Mouse (Mus musculus): ENCODE measurements around the gene Ick. TPM values are rescaled to one million over a fixed set of nuclear protein-coding genes. Genes with fewer than 3 reads are reported as not detected.

Gene Ick
- polyA plus RNA-seq, 1 experiment: 55.6 TPM

- no peak for TF ChIP-seq POLR2A (IDR thresholded peaks at IDR 0.05; ENCODE audit: borderline replicate concordance, extremely low read depth, insufficient read depth, insufficient read length, poor library complexity, severe bottlenecking)
- no peak for TF ChIP-seq CTCF (IDR thresholded peaks at IDR 0.05; ENCODE audit: borderline replicate concordance, extremely low read depth, insufficient read depth, insufficient read length)
- DNase-seq (ENCODE audit: low read depth): no peak
These were observed 3.5 kb upstream of the Ick start for GRCm38 (mm10) chr9:78105501-78105932.

DNA sequence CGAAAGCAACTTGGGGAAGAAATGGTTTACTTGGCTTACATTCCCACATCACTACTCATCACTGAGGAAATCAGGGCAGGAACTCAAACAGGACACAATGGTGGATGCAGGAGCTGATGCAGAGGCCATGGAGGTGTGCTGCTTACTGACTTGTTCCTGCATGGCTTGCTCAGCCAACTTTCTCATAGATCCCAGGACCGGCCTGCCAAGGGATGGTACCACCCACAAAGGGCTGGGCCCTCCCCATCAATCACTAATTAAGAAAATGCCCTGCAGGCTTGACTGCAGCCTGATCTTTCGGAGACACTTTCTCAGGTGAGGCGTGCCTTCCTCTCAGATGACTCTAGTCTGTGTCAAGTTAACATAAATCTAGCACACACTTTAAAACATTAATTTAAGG, 2.2 kb upstream of the Ick start:
- TF ChIP-seq CTCF (IDR thresholded peaks at IDR 0.05; ENCODE audit: borderline replicate concordance, extremely low read depth, insufficient read depth, insufficient read length) (no peak), POLR2A (IDR thresholded peaks at IDR 0.05; ENCODE audit: borderline replicate concordance, extremely low read depth, insufficient read depth, insufficient read length, poor library complexity, severe bottlenecking) (no peak)
- no peak for DNase-seq (ENCODE audit: low read depth)

- TF ChIP-seq POLR2A (IDR thresholded peaks at IDR 0.05; ENCODE audit: borderline replicate concordance, extremely low read depth, insufficient read depth, insufficient read length, poor library complexity, severe bottlenecking) (no peak), CTCF (IDR thresholded peaks at IDR 0.05; ENCODE audit: borderline replicate concordance, extremely low read depth, insufficient read depth, insufficient read length) (no peak)
- DNase-seq (ENCODE audit: low read depth): no peak
These were observed 1.4 kb upstream of the Ick start for GRCm38 (mm10) chr9:78107582-78107911.

DNA sequence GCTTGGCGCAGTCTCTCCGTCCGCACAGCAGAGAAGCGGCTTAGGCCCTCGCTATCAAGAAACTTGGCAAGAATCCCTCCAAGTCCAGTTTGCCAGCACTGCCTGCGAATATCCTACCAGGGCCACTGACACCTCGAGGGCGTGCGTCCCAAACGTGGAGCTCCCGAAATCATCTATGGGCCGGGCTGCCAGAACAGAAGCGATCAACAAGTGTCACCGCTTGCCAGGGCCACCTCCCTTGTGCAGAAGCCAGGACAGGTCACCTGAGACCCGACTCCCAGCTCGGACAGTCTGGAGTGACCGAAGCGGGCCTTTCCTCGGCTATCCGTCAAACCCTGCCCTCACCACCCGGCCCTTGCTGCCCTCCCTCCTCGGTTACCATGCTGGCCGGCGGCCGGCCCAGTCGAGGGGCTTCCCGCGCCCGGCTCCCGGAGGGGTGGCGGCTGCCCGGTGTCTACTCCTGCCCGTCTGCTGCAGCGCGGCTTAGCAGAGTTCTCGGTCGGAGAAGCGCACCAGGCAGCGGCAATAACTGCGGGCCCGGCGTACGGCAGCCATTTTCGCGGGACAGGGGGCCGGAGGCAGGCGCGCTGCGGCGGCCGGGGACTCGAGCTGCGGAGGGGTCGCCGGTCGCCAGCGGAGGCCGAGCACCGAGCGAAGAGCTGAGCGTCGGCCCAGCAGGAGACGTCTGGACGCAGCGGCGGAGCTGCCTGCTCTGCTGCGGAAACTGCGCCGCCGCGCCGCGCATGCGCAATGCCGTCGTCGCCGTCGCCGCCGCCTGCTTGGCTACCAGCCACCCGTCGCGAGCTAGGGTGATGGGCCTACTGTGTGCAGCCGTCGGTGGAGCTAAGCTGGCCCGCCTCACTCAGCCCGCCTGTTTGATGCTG, 838 bp upstream of the Ick start:
- peak; percentile 93 for TF ChIP-seq POLR2A (IDR thresholded peaks at IDR 0.05; ENCODE audit: borderline replicate concordance, extremely low read depth, insufficient read depth, insufficient read length, poor library complexity, severe bottlenecking)
- TF ChIP-seq CTCF (IDR thresholded peaks at IDR 0.05; ENCODE audit: borderline replicate concordance, extremely low read depth, insufficient read depth, insufficient read length): no peak

DNA sequence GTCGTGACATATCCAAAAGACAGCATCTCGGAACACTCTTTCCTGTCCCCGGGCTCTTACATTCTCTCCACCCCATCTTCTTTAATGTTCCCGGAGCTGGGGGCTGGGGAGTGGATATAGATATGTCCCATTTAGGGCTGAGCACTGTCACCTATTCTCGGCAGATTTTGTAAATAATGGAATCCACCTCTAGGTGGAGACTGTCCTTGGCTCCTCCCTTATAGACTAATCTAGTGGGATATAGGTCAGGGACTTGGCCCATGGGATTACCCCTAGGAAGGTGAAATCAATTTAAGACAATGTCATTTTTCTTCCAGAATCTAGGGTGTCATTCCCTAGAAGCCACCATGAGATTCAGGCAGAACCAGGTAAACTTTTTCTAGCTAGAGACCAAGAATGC, 664 bp downstream of the Ick start:
- no peak for DNase-seq (ENCODE audit: low read depth)
- no peak for TF ChIP-seq CTCF (IDR thresholded peaks at IDR 0.05; ENCODE audit: borderline replicate concordance, extremely low read depth, insufficient read depth, insufficient read length)
- no peak for TF ChIP-seq POLR2A (IDR thresholded peaks at IDR 0.05; ENCODE audit: borderline replicate concordance, extremely low read depth, insufficient read depth, insufficient read length, poor library complexity, severe bottlenecking)

More for the DNA sequence above, 838 bp upstream of the Ick start:
- peak; percentile 94 for DNase-seq (ENCODE audit: low read depth)

DNA sequence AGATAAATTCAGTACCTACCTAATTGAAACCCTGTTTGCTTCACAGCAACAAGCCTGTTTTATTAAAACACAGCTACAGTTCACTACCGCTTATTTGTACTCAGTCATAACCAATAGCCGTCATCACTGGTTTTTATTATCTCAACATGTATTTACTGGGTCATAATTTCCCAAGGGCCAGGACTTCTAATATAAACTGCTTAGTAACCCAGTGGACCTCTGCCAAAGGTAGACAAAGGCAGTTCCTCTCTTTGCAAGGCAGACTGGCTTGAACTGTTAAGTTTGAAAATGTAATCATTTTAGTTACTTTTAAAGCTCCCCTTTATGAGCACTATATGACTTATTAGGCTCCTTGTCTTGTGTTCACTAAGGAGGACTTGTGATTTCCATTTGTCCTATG, 2.5 kb downstream of the Ick start:
- no peak for TF ChIP-seq POLR2A (IDR thresholded peaks at IDR 0.05; ENCODE audit: borderline replicate concordance, extremely low read depth, insufficient read depth, insufficient read length, poor library complexity, severe bottlenecking)
- no peak for TF ChIP-seq CTCF (IDR thresholded peaks at IDR 0.05; ENCODE audit: borderline replicate concordance, extremely low read depth, insufficient read depth, insufficient read length)
- no peak for DNase-seq (ENCODE audit: low read depth)

GRCm38 (mm10) chr9:78112770-78113537, 4.0 kb downstream of the Ick start:
- TF ChIP-seq CTCF (IDR thresholded peaks at IDR 0.05; ENCODE audit: borderline replicate concordance, extremely low read depth, insufficient read depth, insufficient read length) (peak; percentile 97), POLR2A (IDR thresholded peaks at IDR 0.05; ENCODE audit: borderline replicate concordance, extremely low read depth, insufficient read depth, insufficient read length, poor library complexity, severe bottlenecking) (peak; percentile 79)
- DNase-seq (ENCODE audit: low read depth): peak; percentile 96

DNA sequence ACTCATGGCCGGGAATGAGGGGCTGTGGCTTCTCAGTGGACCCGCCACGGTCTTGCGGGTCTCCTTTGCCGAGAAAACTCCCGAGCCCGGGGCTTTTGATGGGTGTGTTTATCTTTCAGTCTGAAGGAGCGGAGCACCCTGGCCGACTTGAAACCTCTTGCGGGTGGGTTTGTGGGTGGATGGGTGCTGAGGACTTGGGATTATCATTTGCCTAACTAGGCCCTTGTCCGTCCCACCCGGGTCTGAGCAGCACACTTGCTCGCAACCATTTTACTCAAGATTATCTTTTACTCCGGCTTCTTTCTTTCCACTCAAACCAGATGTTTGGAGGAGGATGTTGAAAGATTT, 4.5 kb downstream of the Ick start:
- TF ChIP-seq CTCF (IDR thresholded peaks at IDR 0.05; ENCODE audit: borderline replicate concordance, extremely low read depth, insufficient read depth, insufficient read length): no peak
- no peak for TF ChIP-seq POLR2A (IDR thresholded peaks at IDR 0.05; ENCODE audit: borderline replicate concordance, extremely low read depth, insufficient read depth, insufficient read length, poor library complexity, severe bottlenecking)
- DNase-seq (ENCODE audit: low read depth): peak; percentile 71

GRCm38 (mm10) chr9:78115746-78116145, 6.8 kb downstream of the Ick start:
- TF ChIP-seq CTCF (IDR thresholded peaks at IDR 0.05; ENCODE audit: borderline replicate concordance, extremely low read depth, insufficient read depth, insufficient read length) (no peak), POLR2A (IDR thresholded peaks at IDR 0.05; ENCODE audit: borderline replicate concordance, extremely low read depth, insufficient read depth, insufficient read length, poor library complexity, severe bottlenecking) (no peak)

GRCm38 (mm10) chr9:78117690-78118089, 8.7 kb downstream of the Ick start:
- no peak for DNase-seq (ENCODE audit: low read depth)
- TF ChIP-seq CTCF (IDR thresholded peaks at IDR 0.05; ENCODE audit: borderline replicate concordance, extremely low read depth, insufficient read depth, insufficient read length): no peak
- no peak for TF ChIP-seq POLR2A (IDR thresholded peaks at IDR 0.05; ENCODE audit: borderline replicate concordance, extremely low read depth, insufficient read depth, insufficient read length, poor library complexity, severe bottlenecking)

More at GRCm38 (mm10) chr9:78115746-78116145, 6.8 kb downstream of the Ick start:
- DNase-seq (ENCODE audit: low read depth): no peak

- DNase-seq (ENCODE audit: low read depth): no peak
- no peak for TF ChIP-seq CTCF (IDR thresholded peaks at IDR 0.05; ENCODE audit: borderline replicate concordance, extremely low read depth, insufficient read depth, insufficient read length)
- TF ChIP-seq POLR2A (IDR thresholded peaks at IDR 0.05; ENCODE audit: borderline replicate concordance, extremely low read depth, insufficient read depth, insufficient read length, poor library complexity, severe bottlenecking): no peak
These were observed 12.4 kb downstream of the Ick start for GRCm38 (mm10) chr9:78121358-78121757.

Measured in brain, embryonic 14.5 days (tissue).